Mouse (Mus musculus) small intestine, adult 2 months (tissue): Measurements from ENCODE around the gene Gm28048. TPM values are rescaled to one million over a fixed set of nuclear protein-coding genes. Genes with fewer than 3 reads are reported as not detected.

Experiments used
- H3K27ac ChIP-seq: fragments of 200-500 bp; 2 replicates; pipeline ENCODE4 v1.5.1; 2012; ENCODE audit warnings: low read depth, low read length, control low read depth, inconsistent platforms; ENCODE audit not compliant: insufficient read depth
- H3K27me3 ChIP-seq: fragments of 200-500 bp; 2 replicates; pipeline ENCODE4 v1.6.1; 2012; ENCODE audit warnings: mild to moderate bottlenecking, moderate library complexity, low read length, inconsistent platforms; ENCODE audit not compliant: control insufficient read depth, insufficient read depth
- H3K36me3 ChIP-seq: fragments of 200-500 bp; 2 replicates; pipeline ENCODE4 v1.6.1; 2012; ENCODE audit warnings: mild to moderate bottlenecking, low read length, control low read depth, inconsistent platforms; ENCODE audit not compliant: control insufficient read depth, insufficient read depth
- H3K4me1 ChIP-seq: fragments of 200-500 bp; 2 replicates; pipeline ENCODE4 v1.6.1; 2012; ENCODE audit warnings: low read length, inconsistent platforms, mixed read lengths; ENCODE audit not compliant: control insufficient read depth, insufficient read depth, insufficient read length
- H3K4me3 ChIP-seq: fragments of 200-500 bp; 2 replicates; pipeline ENCODE4 v1.5.1; 2012; ENCODE audit warnings: low read depth, mild to moderate bottlenecking, control low read depth, inconsistent platforms, low read length, moderate library complexity
- CTCF ChIP-seq: fragments of 200-500 bp; IDR thresholded peaks from 2 replicates; pipeline ENCODE4 v1.5.1; 2012; ENCODE audit warnings: low read depth, mild to moderate bottlenecking, control low read depth, inconsistent platforms, low read length, moderate library complexity, mixed read lengths; ENCODE audit not compliant: insufficient replicate concordance, insufficient read length; ENCODE audit errors: extremely low read depth
- POLR2A ChIP-seq: fragments of 200-500 bp; IDR thresholded peaks from 2 replicates; pipeline ENCODE4 v1.6.1; 2012; ENCODE audit warnings: low read depth, mild to moderate bottlenecking, control low read depth, inconsistent platforms, low read length, moderate library complexity
- WGBS: fragments of 180-500 bp; shearing (Covaris S2); methylation state at CpG from one replicate; pipeline ENCODE4 v1.1.7; 2018; 5-methylcytosine and 5-hydroxymethylcytosine counted together
- polyA plus RNA-seq: library from polyadenylated mRNA; depleted of rRNA; stranded (reverse); fragments of >200 nt; gene quantifications from 2 replicates; pipeline ENCODE4 v1.2.3, GENCODE M21; 2012

Gene Gm28048
- polyA plus RNA-seq, 1 experiment, result not detected

DNA sequence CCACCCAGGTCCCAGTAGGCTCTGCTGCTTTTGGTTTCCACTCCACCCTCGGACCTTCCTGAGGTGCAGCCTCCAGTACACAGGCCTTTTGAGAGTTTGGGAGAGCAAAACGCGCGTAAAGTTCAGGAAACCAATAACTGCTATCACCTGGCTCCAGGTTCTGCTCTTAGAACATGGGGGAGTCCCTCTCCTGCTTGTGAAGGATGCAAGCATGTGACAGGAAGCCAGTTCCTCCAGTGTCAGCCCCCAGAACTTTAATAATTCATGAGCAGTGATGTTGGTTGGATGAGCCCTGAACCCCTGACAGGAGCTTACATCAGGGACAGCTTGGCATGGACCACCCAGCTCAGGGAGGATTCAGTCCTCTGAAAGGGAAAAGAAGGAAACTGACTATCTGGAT, 102.2 kb downstream of the Gm28048 start:
- TF ChIP-seq POLR2A (no peak), CTCF (no peak)
- H3K36me3 ChIP-seq, result no peaks in the 10 kb centered on the region
- H3K4me1 ChIP-seq, result peaks cover 14% of the 10 kb centered on the region; the same call in 1 of the 2 replicates
- 81% methylated on average over 4 of the region's 4 CpGs for WGBS
- H3K27ac ChIP-seq, result no peak overlapping the region
- H3K4me3 ChIP-seq, result no peak overlapping the region
- no peaks in the 10 kb centered on the region for H3K27me3 ChIP-seq

DNA sequence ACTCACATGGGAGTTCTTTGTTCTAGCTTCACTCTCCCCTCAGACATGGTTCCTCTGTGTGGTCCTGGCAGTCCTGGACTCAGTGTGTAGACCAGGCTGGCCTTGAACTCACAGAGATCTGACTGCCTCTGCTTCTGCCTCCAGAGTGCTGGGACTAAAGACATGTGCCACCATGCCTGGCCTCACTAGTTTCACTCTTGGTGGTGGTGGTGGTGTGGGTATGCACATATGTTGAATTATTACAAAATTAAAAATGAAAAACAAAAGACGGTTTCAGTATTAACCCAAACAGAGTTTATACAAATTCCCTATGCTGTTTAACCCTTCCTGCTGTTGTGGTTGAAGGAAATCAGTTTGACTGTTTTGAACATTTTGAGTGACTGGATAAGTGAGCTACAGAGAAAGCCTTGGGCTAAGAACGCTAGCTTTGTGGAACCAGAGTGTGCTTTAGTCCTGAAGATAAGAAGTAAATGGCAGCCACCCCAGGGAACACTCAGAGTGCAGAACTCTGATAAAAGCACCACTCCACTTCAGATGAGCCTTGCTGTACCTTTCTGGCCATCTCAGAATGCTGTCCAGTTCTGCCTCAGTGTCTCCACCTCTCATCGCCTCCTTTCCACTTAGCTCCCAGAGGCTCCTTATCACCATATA, 105.1 kb downstream of the Gm28048 start:
- 81% methylated on average over 3 of the region's 3 CpGs for WGBS
- H3K27me3 ChIP-seq, result no peaks in the 10 kb centered on the region
- no peak overlapping the region for H3K4me3 ChIP-seq
- no peaks in the 10 kb centered on the region for H3K36me3 ChIP-seq
- H3K4me1 ChIP-seq, result peaks cover 9% of the 10 kb centered on the region; the same call in 1 of the 2 replicates
- no peak overlapping the region for H3K27ac ChIP-seq
- TF ChIP-seq POLR2A (no peak), CTCF (no peak)

DNA sequence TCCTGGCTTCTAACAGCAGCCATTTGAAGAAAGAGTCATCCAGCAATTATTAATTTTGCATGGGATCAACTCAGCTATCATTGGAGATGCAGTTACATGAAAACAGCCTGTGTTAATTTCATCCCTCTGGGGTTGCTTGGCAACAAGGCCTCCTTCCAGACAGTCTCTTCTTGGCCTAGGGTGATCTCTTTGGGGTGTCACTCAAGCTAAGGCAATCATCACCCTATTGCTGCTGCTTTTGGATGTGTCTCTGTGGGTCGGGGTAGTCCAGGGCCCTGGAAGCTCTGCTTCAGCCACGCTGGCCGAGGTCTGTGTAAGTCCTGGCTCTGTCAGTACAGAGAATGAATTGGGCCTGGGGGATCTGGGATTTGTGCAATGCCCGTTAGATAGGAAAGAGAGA, 106.6 kb downstream of the Gm28048 start:
- WGBS, result 88% methylated on average over 4 of the region's 4 CpGs
- H3K27ac ChIP-seq, result no peak overlapping the region
- no peak for TF ChIP-seq POLR2A
- TF ChIP-seq CTCF, result no peak

DNA sequence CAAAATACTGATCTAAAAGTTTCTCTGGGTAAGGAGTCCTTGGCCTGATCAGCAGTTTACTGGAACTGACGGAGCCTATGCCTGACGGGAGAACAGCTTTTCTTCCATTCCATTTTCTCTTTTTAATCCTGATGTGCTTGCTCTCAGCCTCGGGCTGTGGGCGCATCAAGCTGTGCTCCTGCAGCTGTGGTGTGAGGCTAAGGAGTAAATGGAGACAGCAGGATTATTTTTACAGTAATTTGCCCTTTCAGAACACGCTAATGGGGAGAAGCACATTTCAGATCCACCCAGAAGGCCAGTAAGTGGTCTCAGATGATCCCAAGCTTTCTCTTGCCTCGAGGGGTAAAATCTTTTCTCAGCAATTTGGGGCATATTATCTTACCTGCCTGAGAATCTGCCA, 107.1 kb downstream of the Gm28048 start:
- TF ChIP-seq CTCF (no peak), POLR2A (no peak)
- Histone ChIP-seq H3K27me3 (no peaks in the 10 kb centered on the region), H3K36me3 (no peaks in the 10 kb centered on the region), H3K27ac (no peak overlapping the region), H3K4me3 (no peak overlapping the region), H3K4me1 (peaks cover 5% of the 10 kb centered on the region; the same call in 1 of the 2 replicates)
- 92% methylated on average over 6 of the region's 6 CpGs for whole genome bisulfite sequencing

More for the DNA sequence above, 106.6 kb downstream of the Gm28048 start:
- no peaks in the 10 kb centered on the region for H3K27me3 ChIP-seq
- H3K4me1 ChIP-seq, result peaks cover 5% of the 10 kb centered on the region; the same call in 1 of the 2 replicates
- H3K4me3 ChIP-seq, result no peak overlapping the region
- H3K36me3 ChIP-seq, result no peaks in the 10 kb centered on the region

DNA sequence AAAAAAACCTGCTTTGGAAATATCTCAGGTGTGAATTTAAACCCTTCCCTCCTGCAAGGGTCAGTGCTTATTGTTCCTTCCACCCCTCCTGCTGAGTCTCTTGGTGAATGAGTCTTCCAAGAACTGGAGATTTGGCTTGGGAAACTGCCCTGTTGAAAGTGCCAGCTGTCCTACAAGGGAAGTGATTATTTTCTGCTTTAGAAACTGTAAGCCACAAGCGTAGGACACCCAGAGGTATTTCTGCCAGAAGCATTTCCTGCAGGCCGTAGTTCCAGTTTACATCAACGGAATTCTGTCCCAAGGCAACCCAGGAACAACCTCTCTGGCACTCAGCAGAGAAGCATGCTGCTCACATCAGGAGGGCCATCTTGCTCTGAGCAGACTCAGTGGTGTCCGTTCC, 108.5 kb downstream of the Gm28048 start:
- 72% methylated on average over 4 of the region's 4 CpGs for WGBS

DNA sequence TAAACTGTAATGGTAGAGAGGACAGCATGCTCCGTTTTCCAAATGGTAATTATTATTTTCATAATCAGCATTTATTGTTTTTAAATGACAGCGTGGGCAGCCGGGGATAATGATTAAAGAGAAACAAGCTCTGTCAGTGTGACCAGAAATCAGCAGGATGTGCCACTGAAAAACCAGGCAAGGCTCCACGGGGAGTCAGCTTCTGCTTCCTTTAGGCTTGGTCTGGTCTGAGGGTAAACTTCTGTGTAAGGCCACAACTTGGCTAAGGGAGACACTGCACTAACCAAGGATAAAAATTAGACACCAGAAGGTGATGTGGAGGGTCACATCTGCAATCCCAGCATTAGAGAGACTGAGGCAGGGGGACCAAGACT, 109.6 kb downstream of the Gm28048 start:
- Histone ChIP-seq H3K4me3 (peak overlapping the region; percentile 10; the same call in 1 of the 2 replicates), H3K36me3 (no peaks in the 10 kb centered on the region), H3K27me3 (no peaks in the 10 kb centered on the region), H3K27ac (peak overlapping the region; percentile 21; the same call in 1 of the 2 replicates), H3K4me1 (peaks cover 5% of the 10 kb centered on the region; the same call in 1 of the 2 replicates)
- TF ChIP-seq CTCF, result no peak
- no peak for TF ChIP-seq POLR2A
- 29% methylated on average over 4 of the region's 4 CpGs for WGBS

More for the DNA sequence above, 108.5 kb downstream of the Gm28048 start:
- no peak overlapping the region for H3K27ac ChIP-seq
- H3K4me1 ChIP-seq, result peaks cover 5% of the 10 kb centered on the region; the same call in 1 of the 2 replicates
- H3K4me3 ChIP-seq, result no peak overlapping the region
- H3K36me3 ChIP-seq, result no peaks in the 10 kb centered on the region
- H3K27me3 ChIP-seq, result no peaks in the 10 kb centered on the region
- TF ChIP-seq CTCF, result no peak
- TF ChIP-seq POLR2A, result no peak

DNA sequence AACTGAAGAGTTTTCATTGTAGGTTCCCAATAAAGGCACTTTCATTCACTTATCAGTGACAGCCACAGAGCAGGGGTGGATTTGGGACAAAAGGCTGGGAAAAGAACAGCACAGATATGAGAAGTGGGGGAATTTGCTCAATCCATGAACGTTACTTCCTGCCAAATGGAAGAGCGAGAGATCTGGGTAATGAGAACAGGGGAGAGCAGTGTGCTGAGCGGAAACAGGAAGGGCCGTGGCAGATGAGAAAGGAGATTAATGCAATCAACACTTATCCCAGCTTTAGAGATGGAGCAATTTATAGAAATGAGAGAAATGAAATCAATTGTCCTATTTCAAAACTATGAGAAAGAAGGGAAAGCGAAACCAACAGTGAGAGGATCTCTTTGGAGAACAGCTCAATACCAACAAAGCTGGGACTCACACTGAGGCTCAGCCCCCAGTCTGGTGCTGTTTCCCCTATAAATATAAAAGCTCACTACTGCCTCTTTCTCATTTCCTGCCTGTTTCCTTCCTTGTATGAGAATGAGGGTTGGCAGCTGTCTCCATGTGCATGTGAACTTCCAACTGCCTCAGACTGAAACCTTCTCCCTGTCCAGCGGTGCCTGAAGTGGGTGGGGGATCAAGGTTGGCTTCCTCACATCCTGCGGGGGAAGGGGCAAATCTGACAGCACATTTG, 110.1 kb downstream of the Gm28048 start:
- Histone ChIP-seq H3K36me3 (no peaks in the 10 kb centered on the region), H3K4me3 (peak overlapping the region; percentile 10; the same call in 1 of the 2 replicates), H3K27ac (peak overlapping the region; percentile 21), H3K27me3 (no peaks in the 10 kb centered on the region), H3K4me1 (peaks cover 5% of the 10 kb centered on the region; the same call in 1 of the 2 replicates)
- TF ChIP-seq POLR2A (no peak), CTCF (no peak)
- 47% methylated on average over 7 of the region's 7 CpGs for WGBS
